Mouse (Mus musculus): ENCODE data around the gene Mgat2.

Mgat2 gene

GRCm38 (mm10) chr12:69179371-69179770 lies 4.6 kb upstream of the Mgat2 start:
- no peak for DNase-seq (ENCODE audit: extremely low spot score)

GRCm38 (mm10) chr12:69181800-69182199 lies 2.2 kb upstream of the Mgat2 start:
- no peak for DNase-seq (ENCODE audit: extremely low spot score)

- no peak for DNase-seq (ENCODE audit: extremely low spot score)
Measured at GRCm38 (mm10) chr12:69184342-69185295, 662 bp downstream of the Mgat2 start.

GRCm38 (mm10) chr12:69185371-69185770 lies 1.4 kb downstream of the Mgat2 start:
- DNase-seq (ENCODE audit: extremely low spot score), result no peak

GRCm38 (mm10) chr12:69186811-69187471 lies 3.0 kb downstream of the Mgat2 start:
- DNase-seq (ENCODE audit: extremely low spot score), result no peak

- no peak for DNase-seq (ENCODE audit: extremely low spot score)
Measured at GRCm38 (mm10) chr12:69190074-69190473, 6.1 kb downstream of the Mgat2 start.

GRCm38 (mm10) chr12:69190522-69190921 lies 6.6 kb downstream of the Mgat2 start:
- no peak for DNase-seq (ENCODE audit: extremely low spot score)

- DNase-seq (ENCODE audit: extremely low spot score), result no peak
Measured at GRCm38 (mm10) chr12:69191396-69191795, 7.4 kb downstream of the Mgat2 start.

- no peak for DNase-seq (ENCODE audit: extremely low spot score)
Measured at GRCm38 (mm10) chr12:69192637-69193036, 8.7 kb downstream of the Mgat2 start.

GRCm38 (mm10) chr12:69196444-69197377 lies 12.8 kb downstream of the Mgat2 start, which contains the start of gene Gm49383:
Gm49383 (minus strand) TSS chr12:69197104.
- no peak for DNase-seq (ENCODE audit: extremely low spot score)

- peak; percentile 78 for DNase-seq (ENCODE audit: extremely low spot score)
Measured at GRCm38 (mm10) chr12:69197378-69198163, 13.6 kb downstream of the Mgat2 start.

GRCm38 (mm10) chr12:69198164-69198535 lies 14.2 kb downstream of the Mgat2 start, which contains the start of gene Dnaaf2:
Dnaaf2 (minus strand) TSS chr12:69198429.
- DNase-seq (ENCODE audit: extremely low spot score), result peak; percentile 82

- no peak for DNase-seq (ENCODE audit: extremely low spot score)
Measured at GRCm38 (mm10) chr12:69198985-69199384, 15.0 kb downstream of the Mgat2 start.

- DNase-seq (ENCODE audit: extremely low spot score), result no peak
Measured at GRCm38 (mm10) chr12:69204052-69204833, 20.3 kb downstream of the Mgat2 start, which contains the start of gene Gm49384. Gm49384 (minus strand) TSS chr12:69204267.

GRCm38 (mm10) chr12:69207396-69207795 lies 23.4 kb downstream of the Mgat2 start:
- DNase-seq (ENCODE audit: extremely low spot score), result no peak

GRCm38 (mm10) chr12:69207926-69208325 lies 24.0 kb downstream of the Mgat2 start:
- no peak for DNase-seq (ENCODE audit: extremely low spot score)

- no peak for DNase-seq (ENCODE audit: extremely low spot score)
Measured at GRCm38 (mm10) chr12:69208520-69208919, 24.6 kb downstream of the Mgat2 start.

- no peak for DNase-seq (ENCODE audit: extremely low spot score)
Measured at GRCm38 (mm10) chr12:69210056-69210979, 26.4 kb downstream of the Mgat2 start.

- DNase-seq (ENCODE audit: extremely low spot score), result no peak
Measured at GRCm38 (mm10) chr12:69211057-69211456, 27.1 kb downstream of the Mgat2 start.
